Mouse (Mus musculus) NIH3T3 (cell line): ENCODE results near the gene Stag1.

Source experiments
- DNase-seq: peaks from one replicate; pipeline ENCODE4 v3.0.0-alpha.2; 2012; ENCODE audit warnings: low read depth

Gene Stag1

GRCm38 (mm10) chr9:100605522-100605921 is 7.9 kb downstream of the Stag1 start:
- DNase-seq, result no peak

- peak; percentile 83 for DNase-seq
Observed at GRCm38 (mm10) chr9:100605985-100606554, 8.5 kb downstream of the Stag1 start.

DNA sequence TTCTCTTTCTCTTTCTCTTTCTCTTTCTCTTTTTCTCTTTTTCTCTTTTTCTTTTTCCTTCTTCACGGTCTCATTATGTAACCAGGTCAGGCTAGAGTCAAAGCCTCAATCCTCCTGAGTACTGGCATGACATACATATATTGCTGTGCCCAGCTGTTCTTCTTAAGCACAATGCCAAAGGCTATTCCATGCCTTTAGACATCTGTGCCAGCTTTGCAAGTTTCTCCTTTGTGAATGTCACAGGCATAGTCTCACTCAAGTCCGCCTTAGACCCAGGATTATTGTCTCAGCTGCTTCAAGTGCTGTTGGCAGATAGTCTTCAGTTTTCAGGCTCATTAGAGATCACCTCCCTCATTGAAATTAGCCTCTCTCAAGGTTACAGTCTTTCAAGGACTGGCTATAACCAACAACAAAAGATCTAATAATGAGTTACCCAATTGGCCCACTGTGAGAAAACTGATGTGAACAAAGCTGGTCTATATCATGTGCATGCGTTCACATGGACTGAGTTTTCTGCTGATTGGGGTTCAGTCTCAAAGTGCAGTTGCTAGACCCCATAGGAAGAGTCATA is 16.0 kb downstream of the Stag1 start:
- no peak for DNase-seq

GRCm38 (mm10) chr9:100616947-100617346 is 19.3 kb downstream of the Stag1 start:
- no peak for DNase-seq

- no peak for DNase-seq
Observed at GRCm38 (mm10) chr9:100626258-100626657, 28.7 kb downstream of the Stag1 start.

- DNase-seq, result no peak
Observed at GRCm38 (mm10) chr9:100640754-100641153, 43.2 kb downstream of the Stag1 start.

DNA sequence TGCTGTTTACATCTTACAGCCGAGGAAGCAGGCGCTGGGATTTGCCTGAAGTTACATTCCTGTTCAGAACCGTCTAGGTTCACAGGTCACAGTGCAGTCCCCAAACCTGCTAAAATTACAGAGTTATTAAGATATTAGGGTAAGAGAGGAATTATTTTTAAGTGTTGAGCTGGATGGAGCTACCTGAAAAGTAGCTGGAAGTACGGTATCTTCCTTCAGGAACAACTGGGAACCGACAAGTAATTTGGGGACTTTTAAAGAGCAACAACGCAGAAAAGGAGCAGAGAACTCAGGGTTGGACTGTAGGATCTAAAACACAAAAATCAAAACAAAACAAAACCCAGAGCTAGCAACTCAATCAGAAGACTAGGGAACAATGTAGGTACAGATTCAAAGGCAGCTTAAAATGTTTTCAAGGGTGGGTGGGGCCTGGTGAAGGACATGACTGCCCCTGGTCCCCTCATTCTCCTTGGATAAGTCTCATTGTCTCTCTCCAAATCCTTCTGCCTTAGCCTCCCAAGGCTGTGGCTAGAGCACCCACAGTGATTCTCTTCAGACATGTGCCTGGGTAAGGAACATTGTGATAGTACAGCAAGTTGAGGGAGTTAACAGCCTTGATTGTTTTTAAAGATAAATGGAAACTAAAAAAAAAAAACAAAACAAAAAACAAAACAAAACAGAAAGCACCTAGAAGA is 43.9 kb downstream of the Stag1 start:
- peak; percentile 9 for DNase-seq

DNA sequence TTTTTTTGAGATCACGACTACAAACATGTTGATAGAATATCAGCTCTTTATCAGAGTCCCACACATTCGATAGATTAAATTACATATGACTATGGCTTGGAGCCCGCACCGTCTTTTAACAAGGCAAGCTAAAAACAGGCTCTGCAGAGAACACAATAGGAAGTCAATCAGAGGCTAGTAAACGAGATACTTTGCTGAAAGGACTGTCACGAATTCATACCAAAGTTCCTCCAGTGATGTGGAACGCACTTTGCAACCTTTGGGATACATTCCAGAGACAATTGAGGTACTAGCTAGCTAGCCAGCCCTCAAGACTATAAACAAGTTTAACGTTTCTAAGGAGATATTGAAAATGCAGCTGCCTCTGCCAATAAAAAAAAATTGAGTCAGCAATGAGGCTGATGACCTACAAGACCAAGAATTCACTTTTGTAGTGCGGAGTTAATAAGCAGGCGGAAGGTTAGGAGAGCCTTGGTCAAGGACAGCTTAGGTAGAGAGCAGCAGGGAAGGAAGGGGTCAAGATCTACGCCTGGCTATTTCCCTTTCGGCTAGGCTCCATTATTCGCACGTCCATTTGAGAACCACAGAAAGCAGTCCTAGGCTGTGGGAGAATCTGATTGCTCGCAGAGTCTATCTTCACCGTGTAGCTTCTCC is 44.7 kb downstream of the Stag1 start:
- DNase-seq, result peak; percentile 52

DNA sequence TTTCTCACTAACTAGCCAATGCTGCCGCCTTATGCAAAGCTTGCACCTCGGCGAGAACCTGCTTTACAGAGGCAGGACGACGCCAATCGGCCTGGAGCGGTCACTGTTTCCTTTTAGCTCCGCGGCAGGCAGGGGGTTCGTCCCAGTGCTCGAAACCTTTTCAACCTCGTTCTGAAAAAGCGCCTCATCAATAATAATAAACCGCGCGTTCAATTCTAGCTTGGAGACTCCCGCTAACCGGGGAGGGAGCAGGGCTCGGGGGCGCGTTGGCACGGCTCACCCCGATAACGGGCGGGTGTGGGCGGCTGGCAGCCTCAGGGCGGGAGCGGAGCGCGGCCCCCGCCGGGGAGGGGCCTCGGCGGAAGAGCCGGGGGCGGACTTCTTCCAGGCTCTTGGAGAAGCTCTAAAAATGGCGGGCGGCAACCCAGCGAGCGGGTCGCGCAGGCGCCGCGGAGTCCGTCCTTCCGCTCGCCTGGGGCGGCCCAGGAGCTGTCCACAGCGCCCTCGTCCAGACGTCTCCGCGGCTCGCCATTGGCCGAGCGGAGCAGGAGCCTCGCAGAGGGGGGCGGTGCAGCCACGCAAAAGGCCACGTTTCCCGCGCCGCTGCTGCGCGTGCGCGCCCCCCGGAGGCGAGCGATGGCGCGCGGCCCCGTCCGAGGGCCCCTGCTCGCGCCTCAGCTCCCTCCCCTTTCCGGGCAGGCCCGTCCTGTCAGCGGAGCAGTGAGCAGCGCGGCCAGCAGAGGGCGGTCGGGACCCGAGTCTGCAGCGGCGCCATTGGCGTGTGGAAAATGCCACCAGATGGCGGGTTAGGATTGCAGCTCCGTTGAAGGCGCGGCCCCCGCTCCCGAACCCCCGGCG is 45.5 kb downstream of the Stag1 start:
- peak; percentile 99 for DNase-seq

- DNase-seq, result peak; percentile 83
Observed at GRCm38 (mm10) chr9:100644071-100644771, 46.6 kb downstream of the Stag1 start.

DNA sequence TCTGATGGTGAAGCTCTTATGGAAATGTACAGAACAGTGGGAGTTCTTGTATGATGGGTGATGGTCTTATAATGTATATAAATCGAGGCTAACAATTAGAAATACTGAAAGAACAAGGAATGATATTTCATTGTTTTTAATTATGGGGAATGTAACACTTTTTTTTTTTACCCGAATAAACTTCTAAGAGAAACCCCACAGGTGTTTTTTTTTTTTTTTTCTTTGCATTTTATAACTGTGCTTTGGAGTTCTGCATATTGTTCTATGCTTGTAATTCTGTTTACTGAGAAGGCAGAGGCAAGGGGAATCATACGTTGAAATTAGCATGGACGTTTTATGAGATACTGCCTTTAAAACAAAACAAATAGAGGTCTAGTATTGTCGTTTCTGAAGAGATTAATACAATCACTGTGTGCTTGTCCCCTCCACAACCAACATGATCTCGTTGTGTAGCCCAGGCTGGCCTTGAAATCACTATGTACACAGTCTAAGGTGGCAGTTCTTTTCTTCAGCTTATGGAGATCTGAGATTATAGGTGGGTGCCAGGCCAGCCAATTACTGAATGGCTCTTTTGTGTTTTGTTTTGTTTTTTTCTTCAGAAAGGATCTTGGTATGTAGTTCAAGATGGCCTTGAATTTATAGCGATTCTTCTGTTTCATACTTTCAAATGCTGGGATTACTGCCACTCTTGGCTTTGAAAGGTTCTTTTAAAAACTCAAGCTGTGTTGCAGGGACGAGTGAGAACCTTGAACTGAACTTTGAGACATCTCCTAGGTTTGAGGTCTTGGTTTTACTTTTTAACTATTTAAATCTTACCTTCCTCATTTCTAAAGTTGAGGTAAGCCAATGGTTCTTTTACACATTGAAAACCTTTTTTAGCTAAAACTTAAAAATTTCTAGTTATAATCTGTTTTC is 47.7 kb downstream of the Stag1 start:
- DNase-seq, result peak; percentile 18

DNA sequence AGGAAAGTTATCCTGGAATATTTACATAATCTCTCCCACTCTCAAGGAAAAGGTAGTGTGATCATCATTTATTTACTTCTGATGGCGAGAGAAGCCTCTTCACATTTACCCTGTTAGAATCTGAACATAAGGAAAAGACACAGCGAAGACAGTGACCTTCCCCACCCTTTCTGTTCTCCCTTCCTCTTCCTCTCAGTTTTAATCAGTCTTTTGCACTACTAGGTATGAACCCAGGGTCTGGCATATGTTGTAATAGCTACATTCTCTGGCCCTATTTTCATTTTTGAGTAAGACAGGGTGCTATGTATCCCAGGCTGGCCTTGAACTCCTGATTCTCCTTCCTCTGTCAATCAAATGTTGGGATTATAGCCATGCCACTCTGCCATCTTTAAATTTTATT is 48.7 kb downstream of the Stag1 start:
- peak; percentile 2 for DNase-seq

GRCm38 (mm10) chr9:100647774-100648323 is 50.3 kb downstream of the Stag1 start:
- no peak for DNase-seq

GRCm38 (mm10) chr9:100654104-100654503 is 56.5 kb downstream of the Stag1 start:
- no peak for DNase-seq

DNA sequence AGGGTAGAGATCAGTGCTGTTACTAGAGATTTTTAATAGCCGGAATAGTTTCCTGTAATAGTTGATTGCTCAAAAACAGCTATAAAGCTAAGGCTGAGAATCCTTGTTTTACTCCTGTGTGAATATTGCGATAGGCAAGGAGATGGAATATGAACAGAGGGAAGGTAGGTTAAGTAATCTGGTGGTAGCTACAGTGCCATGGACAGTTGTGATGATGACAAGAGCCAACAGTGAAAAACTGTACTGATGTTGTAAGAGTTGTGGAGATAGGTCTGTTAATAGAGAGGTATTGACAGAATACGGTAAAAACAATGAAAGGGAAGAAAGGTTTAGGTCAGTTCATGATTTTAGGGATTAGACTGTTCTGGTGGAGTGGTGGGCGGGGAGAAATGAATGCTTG is 58.5 kb downstream of the Stag1 start:
- DNase-seq, result no peak

DNA sequence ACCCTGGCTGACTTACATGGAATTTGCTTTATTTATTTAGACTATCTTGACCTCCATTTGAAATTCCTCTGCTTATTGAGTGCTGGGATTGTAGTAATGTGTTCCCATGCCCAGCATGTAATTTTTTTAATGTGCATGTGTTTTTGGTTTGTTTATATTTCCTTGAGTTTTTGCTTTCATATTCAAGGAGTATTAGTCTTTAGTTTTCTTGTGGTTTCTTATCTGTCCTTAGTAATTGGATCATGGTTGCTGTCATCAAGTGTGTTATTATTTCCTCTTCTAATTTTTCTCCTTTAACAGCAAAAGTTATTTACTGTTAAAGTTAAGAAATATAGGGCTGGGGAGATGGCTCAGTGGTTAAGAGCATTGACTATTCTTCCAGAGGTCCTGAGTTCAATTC is 63.0 kb downstream of the Stag1 start:
- DNase-seq, result no peak

DNA sequence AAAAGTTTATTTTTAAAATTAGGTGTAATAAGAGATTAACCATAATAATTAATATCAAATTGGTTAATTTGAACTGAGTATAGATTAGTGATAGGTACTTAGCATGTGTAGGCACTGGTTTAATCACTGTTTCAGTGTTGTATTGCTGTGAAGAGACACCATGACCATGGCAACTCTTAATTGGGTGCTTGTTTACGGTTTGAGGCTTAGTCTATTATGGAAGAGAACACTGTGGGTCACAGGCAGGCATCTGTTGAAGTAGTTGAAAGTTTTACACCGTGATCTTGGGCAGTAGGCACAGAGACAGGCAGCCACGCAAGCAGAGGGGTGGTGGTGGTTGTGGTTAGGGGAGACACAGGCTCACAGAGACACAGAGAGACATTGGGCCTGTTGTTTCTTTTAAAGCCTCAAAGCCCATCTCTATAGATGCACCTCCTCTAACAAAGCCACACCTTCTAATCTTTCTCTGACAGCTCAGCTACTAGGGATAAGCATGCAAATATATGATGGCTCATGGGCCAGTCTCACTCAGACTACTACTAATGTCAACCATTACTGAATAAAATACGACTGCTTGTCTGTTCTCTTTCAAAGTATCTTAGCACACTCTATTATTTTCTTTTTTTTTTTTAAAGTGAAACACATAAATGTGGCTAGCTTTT is 66.0 kb downstream of the Stag1 start:
- DNase-seq, result no peak

- DNase-seq, result peak; percentile 36
Observed at GRCm38 (mm10) chr9:100670151-100670550, 72.6 kb downstream of the Stag1 start.

- DNase-seq, result no peak
Observed at GRCm38 (mm10) chr9:100679036-100679435, 81.4 kb downstream of the Stag1 start.

DNA sequence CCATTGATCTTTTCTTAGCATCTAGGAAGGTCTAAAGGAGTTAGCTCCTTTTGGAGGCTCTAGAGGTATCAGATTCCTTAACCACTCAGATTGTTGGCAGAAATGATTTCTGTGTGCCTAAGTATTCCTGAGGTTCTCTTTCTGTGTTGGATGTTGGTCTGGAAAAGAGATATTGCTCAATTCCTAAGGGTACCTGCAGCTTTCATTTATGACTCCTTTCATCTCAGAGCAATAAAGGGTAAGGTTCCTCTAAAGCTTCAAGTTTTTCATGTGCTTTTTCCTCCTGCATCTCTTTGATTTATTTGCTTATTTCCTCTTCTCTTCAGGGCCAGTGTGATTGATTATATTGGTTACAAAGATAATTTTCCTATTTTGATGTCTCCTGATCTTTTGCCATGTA is 84.7 kb downstream of the Stag1 start:
- no peak for DNase-seq
